Mouse (Mus musculus) midbrain, embryonic 16.5 days (tissue): Measurements from ENCODE around the gene 0610030E20Rik. TPM values are rescaled to one million over a fixed set of nuclear protein-coding genes. Genes with fewer than 3 reads are reported as not detected.
A peak's percentile ranks its signal among the peaks of the same experiment; 100 is the strongest.

Experiments used
- ATAC-seq: fragments of 200-750 bp; cut with Nextera tagmentation; 2 replicates; pipeline ENCODE4 v1.8.0; 2017; ENCODE audit warnings: moderate TSS enrichment
- H3K27ac ChIP-seq: fragments of 300-500 bp; sonication (generic); 2 replicates; pipeline ENCODE4 v1.5.1; 2014; ENCODE audit warnings: mild to moderate bottlenecking, low read length, mixed read lengths
- H3K27me3 ChIP-seq: fragments of 300-500 bp; sonication (generic); 2 replicates; pipeline ENCODE4 v1.6.1; 2014; ENCODE audit warnings: low read depth, low read length, mixed read lengths; ENCODE audit not compliant: control insufficient read depth, insufficient read depth
- H3K36me3 ChIP-seq: fragments of 300-500 bp; sonication (generic); 2 replicates; pipeline ENCODE4 v1.6.1; 2014; ENCODE audit warnings: mild to moderate bottlenecking, low read length, moderate library complexity, mixed read lengths; ENCODE audit not compliant: control insufficient read depth, insufficient read depth
- H3K4me1 ChIP-seq: fragments of 300-500 bp; sonication (generic); 2 replicates; pipeline ENCODE4 v1.6.1; 2014; ENCODE audit warnings: mild to moderate bottlenecking, low read length, mixed read lengths; ENCODE audit not compliant: control insufficient read depth, insufficient read depth
- H3K4me2 ChIP-seq: fragments of 300-500 bp; sonication (generic); 2 replicates; pipeline ENCODE4 v1.6.1; 2014; ENCODE audit warnings: mild to moderate bottlenecking, low read length, mixed read lengths
- H3K4me3 ChIP-seq: fragments of 300-500 bp; sonication (generic); 2 replicates; pipeline ENCODE4 v1.5.1; 2014; ENCODE audit warnings: low read depth, mild to moderate bottlenecking, low read length, moderate library complexity, mixed read lengths
- H3K9ac ChIP-seq: fragments of 300-500 bp; sonication (generic); 2 replicates; pipeline ENCODE4 v1.6.1; 2014; ENCODE audit warnings: low read depth, low read length, mixed read lengths
- H3K9me3 ChIP-seq: fragments of 300-500 bp; sonication (generic); replicated peaks from 2 replicates; pipeline ENCODE4 v1.6.1; 2014; ENCODE audit warnings: mild to moderate bottlenecking, low read length, mixed read lengths; ENCODE audit not compliant: control insufficient read depth, poor library complexity, severe bottlenecking
- WGBS: fragments of 180-500 bp; shearing (Covaris S2); extraction: QIAGEN DNeasy Blood & Tissue Kit; methylation state at CpG from one replicate; pipeline ENCODE4 v1.1.7; 2014; 5-methylcytosine and 5-hydroxymethylcytosine counted together
- polyA plus RNA-seq: library from polyadenylated mRNA; unstranded; fragments of >200 nt; fragmentation: Nextera tagmentation; extraction: Ambion mirVana; gene quantifications from 2 replicates; pipeline ENCODE4 v1.2.1, GENCODE M21; 2015

The 0610030E20Rik gene
- 16.5 TPM in 2 replicates for polyA plus RNA-seq

DNA sequence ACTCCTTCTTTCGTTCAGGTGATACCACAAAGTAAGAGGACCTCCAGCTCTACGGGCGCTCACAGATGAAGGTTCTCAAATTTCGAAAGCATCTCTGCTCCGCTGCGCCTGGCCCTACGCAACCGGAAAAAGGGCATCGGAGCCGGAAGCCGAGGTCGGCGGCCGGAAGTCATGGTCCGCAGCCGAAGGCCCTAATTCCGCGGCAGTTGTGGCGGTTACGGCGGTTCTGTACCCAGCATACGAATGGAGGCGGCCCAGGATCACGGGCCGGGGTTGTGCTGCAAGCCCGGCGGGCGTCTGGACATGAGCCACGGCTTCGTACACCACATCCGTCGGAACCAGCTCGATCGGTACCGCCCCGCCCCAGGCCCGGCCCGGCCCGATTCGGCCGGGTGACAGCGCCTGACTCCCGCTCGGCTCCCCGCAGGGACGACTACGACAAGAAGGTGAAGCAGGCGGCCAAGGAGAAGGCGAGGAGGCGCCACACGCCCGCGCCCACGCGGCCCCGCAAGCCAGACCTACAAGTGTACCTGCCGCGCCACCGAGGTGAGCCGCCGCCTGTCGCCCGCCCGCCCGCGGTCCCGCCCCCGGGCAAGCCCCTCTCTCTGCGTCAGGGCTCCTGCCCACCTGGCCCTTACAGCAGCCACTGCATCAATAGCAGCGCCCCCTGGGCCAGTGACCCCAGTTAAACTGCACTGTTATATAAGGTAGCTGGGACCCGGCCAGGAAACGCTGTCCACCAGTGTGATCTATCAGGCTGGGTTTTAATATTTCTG, at the start of gene 0610030E20Rik:
Gene 0610030E20Rik, plus strand, starts transcription at position 152 of the 776 bp plus-strand sequence.
- ATAC-seq, result peak; percentile 81
- Histone ChIP-seq H3K9me3 (no peaks in the 10 kb centered on the region), H3K4me1 (peaks cover 32% of the 10 kb centered on the region), H3K27ac (peak within 1 kb of the TSS; percentile 90), H3K36me3 (peaks cover 12% of the 10 kb centered on the region), H3K4me3 (peak within 1 kb of the TSS; percentile 90), H3K9ac (peak within 1 kb of the TSS; percentile 94), H3K4me2 (peak within 1 kb of the TSS; percentile 89), H3K27me3 (no peaks in the 10 kb centered on the region)
- under 1% methylated on average over 66 of the region's 72 CpGs for WGBS

DNA sequence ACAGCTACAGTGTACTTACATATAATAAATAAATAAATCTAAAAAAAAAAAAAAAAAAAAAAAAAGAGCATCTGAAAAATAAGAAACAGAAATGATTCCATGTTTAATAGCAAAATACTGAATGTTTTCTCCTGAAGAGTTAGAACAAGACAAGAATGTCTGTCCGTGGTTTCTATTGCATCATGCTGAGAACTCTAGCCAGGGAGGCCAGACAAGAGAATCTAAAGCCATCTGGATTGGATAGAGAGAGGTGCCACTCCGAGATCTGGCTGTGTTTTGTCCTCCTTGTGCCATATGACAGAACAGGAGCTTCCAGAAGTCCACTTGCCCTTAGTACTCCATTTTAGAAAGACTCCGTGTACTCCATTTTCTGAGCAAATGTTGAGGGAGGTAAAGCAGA, 49.3 kb upstream of the 0610030E20Rik start:
- no peak for ATAC-seq
- Histone ChIP-seq H3K4me1 (no peaks in the 10 kb centered on the region), H3K4me2 (no peak overlapping the region), H3K27ac (no peak overlapping the region), H3K27me3 (no peaks in the 10 kb centered on the region), H3K36me3 (no peaks in the 10 kb centered on the region), H3K4me3 (no peak overlapping the region), H3K9me3 (no peaks in the 10 kb centered on the region), H3K9ac (no peak overlapping the region)
- 81% methylated on average over 3 of the region's 3 CpGs for WGBS

DNA sequence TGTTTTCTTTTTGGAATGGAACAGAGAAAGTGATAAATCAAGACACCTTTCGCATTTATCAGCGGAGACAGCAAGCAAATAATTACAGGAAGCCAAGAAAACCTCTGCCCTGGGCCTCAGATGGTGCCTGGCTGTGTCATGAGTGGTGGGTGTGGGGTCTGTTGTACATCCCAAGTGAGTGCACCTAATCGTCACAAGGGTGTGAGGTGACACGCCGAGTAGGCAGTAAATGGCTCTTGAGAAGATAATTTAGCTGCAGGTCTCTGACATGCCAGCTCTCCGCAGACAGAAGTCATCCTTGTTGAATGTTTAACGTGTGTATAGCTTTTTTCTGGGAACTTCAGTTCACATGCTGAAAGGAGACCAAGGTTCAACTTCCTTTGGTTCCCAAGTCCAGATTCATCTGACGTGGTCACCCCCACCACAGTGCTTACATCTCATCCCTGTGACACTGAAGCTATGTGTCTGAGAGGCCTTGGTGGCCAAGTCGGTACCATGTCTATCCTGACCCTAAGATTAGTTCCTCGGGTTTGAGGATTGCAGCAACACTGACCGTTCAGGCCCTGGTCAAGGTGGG, 44.7 kb upstream of the 0610030E20Rik start:
- 91% methylated on average over 11 of the region's 11 CpGs for WGBS

DNA sequence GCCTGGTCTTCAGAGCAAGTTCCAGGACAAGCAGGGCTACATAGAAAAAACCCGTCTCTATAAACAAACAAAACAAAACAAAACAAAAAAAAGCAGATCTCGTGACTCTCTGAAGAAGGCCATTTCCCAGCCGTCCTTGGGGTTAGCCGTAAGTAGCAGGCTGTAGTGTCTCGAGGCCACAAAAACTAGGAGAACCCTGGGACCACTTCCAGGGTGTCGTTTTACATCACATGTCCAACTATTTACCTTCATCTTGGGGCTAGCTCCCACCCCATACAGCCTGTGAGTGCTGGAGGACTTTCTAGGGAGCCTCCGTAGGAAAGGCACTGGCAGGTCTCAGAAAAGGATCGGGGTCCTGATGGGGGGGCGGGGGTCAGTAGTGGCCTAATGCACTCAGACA, 43.6 kb upstream of the 0610030E20Rik start:
- no peaks in the 10 kb centered on the region for H3K4me1 ChIP-seq
- no peaks in the 10 kb centered on the region for H3K36me3 ChIP-seq
- 59% methylated on average over 9 of the region's 9 CpGs for WGBS
- H3K4me3 ChIP-seq, result no peak overlapping the region
- H3K27ac ChIP-seq, result no peak overlapping the region
- ATAC-seq, result no peak
- no peaks in the 10 kb centered on the region for H3K9me3 ChIP-seq
- no peak overlapping the region for H3K4me2 ChIP-seq
- H3K9ac ChIP-seq, result no peak overlapping the region
- no peaks in the 10 kb centered on the region for H3K27me3 ChIP-seq

More for the DNA sequence above, 44.7 kb upstream of the 0610030E20Rik start:
- no peak for ATAC-seq
- Histone ChIP-seq H3K27ac (no peak overlapping the region), H3K4me3 (no peak overlapping the region), H3K4me2 (no peak overlapping the region), H3K9ac (no peak overlapping the region), H3K9me3 (no peaks in the 10 kb centered on the region), H3K4me1 (no peaks in the 10 kb centered on the region), H3K36me3 (no peaks in the 10 kb centered on the region), H3K27me3 (no peaks in the 10 kb centered on the region)

DNA sequence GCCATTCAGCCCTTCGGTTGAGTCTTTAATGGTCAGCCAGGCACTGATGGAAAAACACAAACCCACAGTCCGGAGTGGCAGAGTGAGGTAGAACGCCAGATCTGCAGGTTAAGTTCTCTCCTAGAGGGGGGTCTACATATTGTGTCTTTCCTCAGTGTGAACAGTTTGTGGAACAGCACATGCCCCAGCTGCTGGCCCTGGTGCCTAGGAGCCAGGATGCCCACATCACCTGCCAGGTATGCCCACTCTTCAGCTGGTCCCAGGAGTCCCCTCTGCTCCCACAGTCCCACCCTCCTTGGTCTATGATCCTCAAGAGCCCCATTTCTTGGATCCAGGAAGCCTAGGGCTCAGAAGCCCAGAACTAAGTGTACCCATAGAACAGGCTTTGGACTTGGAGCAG, 34.9 kb upstream of the 0610030E20Rik start:
- H3K4me3 ChIP-seq, result no peak overlapping the region
- H3K4me2 ChIP-seq, result no peak overlapping the region
- no peaks in the 10 kb centered on the region for H3K4me1 ChIP-seq
- no peaks in the 10 kb centered on the region for H3K9me3 ChIP-seq
- peaks cover 7% of the 10 kb centered on the region; the same call in 1 of the 2 replicates for H3K36me3 ChIP-seq
- H3K9ac ChIP-seq, result no peak overlapping the region
- no peak overlapping the region for H3K27ac ChIP-seq
- whole genome bisulfite sequencing, result 93% methylated on average over 3 of the region's 3 CpGs
- ATAC-seq, result no peak
- no peaks in the 10 kb centered on the region for H3K27me3 ChIP-seq

DNA sequence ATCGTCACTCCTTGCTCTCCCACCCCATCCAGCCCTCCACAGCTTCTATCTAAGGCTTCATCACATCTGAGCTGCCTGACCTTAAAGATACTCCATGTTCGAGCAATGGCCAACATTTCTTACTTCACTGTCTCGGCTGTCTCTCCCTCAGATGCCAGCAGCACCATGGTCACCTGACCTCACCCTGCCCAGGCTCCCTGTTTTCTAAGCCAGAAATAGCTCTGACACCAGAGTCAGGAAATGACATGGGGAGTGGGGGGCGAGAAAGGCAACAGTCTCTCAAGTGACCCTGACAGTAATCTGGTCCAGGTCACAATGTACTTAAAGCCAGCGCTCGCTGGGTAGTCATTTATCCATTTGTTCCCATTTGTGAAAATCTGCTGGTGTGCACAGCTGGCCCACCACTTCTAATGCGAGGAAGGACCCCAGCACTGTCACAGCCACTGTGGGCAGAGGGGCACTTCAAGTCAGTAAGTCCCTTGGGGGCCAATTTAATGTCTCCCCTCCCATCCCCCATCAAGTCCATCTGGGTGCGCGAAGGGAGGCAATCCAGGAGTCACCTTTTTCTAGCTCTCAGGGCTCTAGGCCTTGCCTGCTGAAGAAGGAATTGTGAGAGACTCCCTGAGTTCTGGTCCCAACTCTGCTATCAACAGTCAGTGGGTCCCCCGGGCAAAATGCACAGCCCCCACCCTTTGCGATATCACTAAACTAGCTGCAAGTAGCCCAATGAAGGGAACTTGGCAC, 33.8 kb upstream of the 0610030E20Rik start:
- H3K9ac ChIP-seq, result no peak overlapping the region
- no peak overlapping the region for H3K4me2 ChIP-seq
- H3K27me3 ChIP-seq, result no peaks in the 10 kb centered on the region
- H3K9me3 ChIP-seq, result no peaks in the 10 kb centered on the region
- no peaks in the 10 kb centered on the region for H3K4me1 ChIP-seq
- 87% methylated on average over 11 of the region's 11 CpGs for WGBS
- no peak overlapping the region for H3K27ac ChIP-seq
- H3K4me3 ChIP-seq, result no peak overlapping the region
- ATAC-seq, result no peak
- H3K36me3 ChIP-seq, result peaks cover 14% of the 10 kb centered on the region; the same call in 1 of the 2 replicates

DNA sequence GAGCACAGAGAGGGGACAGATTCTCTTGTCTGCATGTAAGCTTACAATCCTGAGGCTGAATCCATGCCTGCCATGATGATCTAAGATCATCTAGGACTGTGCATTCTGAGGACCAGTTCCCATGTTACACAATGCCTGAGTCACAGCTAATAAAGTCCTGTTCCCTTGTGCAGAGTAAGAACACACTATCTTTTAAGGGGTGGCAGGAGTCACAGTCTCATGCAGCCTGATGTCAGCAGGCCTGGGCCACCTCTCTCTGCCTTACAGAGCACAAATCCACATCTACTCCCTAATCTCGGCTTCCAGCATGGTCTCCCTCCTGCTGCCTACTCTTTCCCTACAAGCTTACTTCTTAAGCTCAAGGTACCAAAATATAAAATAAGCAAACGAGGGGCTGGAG, 31.7 kb upstream of the 0610030E20Rik start:
- 91% methylated on average over 2 of the region's 2 CpGs for WGBS
- Histone ChIP-seq H3K4me3 (no peak overlapping the region), H3K4me1 (no peaks in the 10 kb centered on the region), H3K9ac (no peak overlapping the region), H3K27ac (no peak overlapping the region), H3K27me3 (no peaks in the 10 kb centered on the region), H3K9me3 (no peaks in the 10 kb centered on the region), H3K4me2 (no peak overlapping the region), H3K36me3 (peaks cover 25% of the 10 kb centered on the region)
- no peak for ATAC-seq

DNA sequence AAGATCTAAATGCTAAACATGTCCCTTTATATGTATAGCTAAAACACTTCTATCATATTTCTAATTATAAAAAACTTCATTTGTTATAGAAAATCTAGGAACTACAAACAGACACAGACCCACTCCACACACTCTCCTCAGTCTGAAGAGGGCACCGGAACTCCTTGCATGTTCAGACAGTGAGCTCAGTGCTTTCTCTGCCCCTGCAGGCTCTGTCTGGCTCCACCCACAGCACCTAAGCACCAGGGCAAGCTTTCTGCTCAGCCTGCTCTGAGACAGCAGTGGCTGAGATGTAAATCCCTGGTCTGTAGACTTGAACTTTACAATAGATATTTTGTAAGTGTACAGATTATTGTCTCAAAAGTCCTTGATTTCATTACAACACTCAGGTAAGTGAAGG, 31.1 kb upstream of the 0610030E20Rik start:
- Histone ChIP-seq H3K9me3 (no peaks in the 10 kb centered on the region), H3K27me3 (no peaks in the 10 kb centered on the region), H3K27ac (no peak overlapping the region), H3K36me3 (peaks cover 27% of the 10 kb centered on the region), H3K9ac (no peak overlapping the region), H3K4me1 (no peaks in the 10 kb centered on the region), H3K4me2 (no peak overlapping the region), H3K4me3 (no peak overlapping the region)
- no peak for ATAC-seq
- WGBS, result 76% methylated on average over 1 of the region's 1 CpGs

DNA sequence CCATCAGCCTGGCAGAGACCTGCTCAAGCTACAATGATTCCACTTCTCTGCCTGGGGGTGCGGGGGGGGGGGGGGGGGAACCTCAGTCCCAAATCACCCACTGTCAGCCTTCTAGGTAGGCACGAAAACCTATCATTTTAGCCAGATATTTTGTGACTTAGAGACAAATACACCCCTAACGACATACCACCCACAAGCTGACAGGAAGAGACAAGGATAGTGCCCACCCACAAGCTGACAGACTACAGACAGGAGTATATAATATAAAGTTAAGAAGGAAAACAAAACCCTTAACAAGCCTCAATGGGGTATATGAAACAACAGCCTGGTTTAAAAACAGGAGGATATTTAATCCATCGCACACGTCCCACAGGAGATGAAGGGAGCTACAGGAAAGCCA, 28.7 kb upstream of the 0610030E20Rik start:
- Histone ChIP-seq H3K27ac (no peak overlapping the region), H3K4me1 (no peaks in the 10 kb centered on the region), H3K4me3 (no peak overlapping the region), H3K27me3 (no peaks in the 10 kb centered on the region), H3K36me3 (peaks cover 29% of the 10 kb centered on the region), H3K9ac (no peak overlapping the region), H3K4me2 (no peak overlapping the region), H3K9me3 (no peaks in the 10 kb centered on the region)
- 90% methylated on average over 4 of the region's 5 CpGs for WGBS
- ATAC-seq, result no peak
